Mouse (Mus musculus) ES-Bruce4 (cell line): ENCODE results near the gene Sec24a. TPM values are rescaled to one million over a fixed set of nuclear protein-coding genes. Genes with fewer than 3 reads are reported as not detected.

Experiments
- H3K27ac ChIP-seq: 2 replicates; pipeline ENCODE4 v1.5.1; 2012; ENCODE audit warnings: low read length, inconsistent platforms; ENCODE audit not compliant: insufficient read depth
- H3K27me3 ChIP-seq: 2 replicates; pipeline ENCODE4 v1.6.1; 2012; ENCODE audit warnings: mild to moderate bottlenecking, low read length, inconsistent platforms; ENCODE audit not compliant: control insufficient read depth, poor library complexity, insufficient read depth, severe bottlenecking
- H3K36me3 ChIP-seq: 2 replicates; pipeline ENCODE4 v1.6.1; 2012; ENCODE audit warnings: inconsistent platforms, mild to moderate bottlenecking, low read length, moderate library complexity; ENCODE audit not compliant: control insufficient read depth, poor library complexity, insufficient read depth, severe bottlenecking
- H3K4me1 ChIP-seq: one replicate; pipeline ENCODE4 v1.8.1; 2011; ENCODE audit warnings: low read length; ENCODE audit not compliant: control insufficient read depth, insufficient read depth
- H3K4me3 ChIP-seq: 2 replicates; pipeline ENCODE4 v1.5.1; 2011; ENCODE audit warnings: low read depth, mild to moderate bottlenecking, low read length
- H3K9ac ChIP-seq: 2 replicates; pipeline ENCODE4 v1.6.1; 2012; ENCODE audit warnings: low read depth, mild to moderate bottlenecking, inconsistent platforms; ENCODE audit not compliant: poor library complexity, severe bottlenecking
- H3K9me3 ChIP-seq: replicated peaks from 2 replicates; pipeline ENCODE4 v1.6.1; 2012; ENCODE audit warnings: mild to moderate bottlenecking, low read length, inconsistent platforms; ENCODE audit not compliant: control insufficient read depth, poor library complexity, insufficient read depth, severe bottlenecking
- CTCF ChIP-seq: IDR thresholded peaks from one replicate; pipeline ENCODE4 v1.8.1; 2011; ENCODE audit warnings: low read depth, low read length
- EP300 ChIP-seq: IDR thresholded peaks from 2 replicates; pipeline ENCODE4 v1.6.1; 2011; ENCODE audit warnings: low read depth, low read length; ENCODE audit not compliant: insufficient read depth
- POLR2A ChIP-seq: IDR thresholded peaks from one replicate; pipeline ENCODE4 v1.8.1; 2011; ENCODE audit warnings: low read length; ENCODE audit not compliant: insufficient read depth
- polyA plus RNA-seq: library from polyadenylated mRNA; stranded (reverse); fragments of >200 nt; gene quantifications from 2 replicates; pipeline ENCODE4 v1.2.4, GENCODE M21; 2011; ENCODE audit warnings: low read depth; ENCODE audit not compliant: missing spikeins, insufficient read depth, insufficient read length

Gene Sec24a
- polyA plus RNA-seq, 1 experiment = 50.2 TPM

GRCm38 (mm10) chr11:51650261-51650660, 113.2 kb downstream of the Sec24a start:
- no peak for TF ChIP-seq CTCF
- TF ChIP-seq POLR2A = no peak
- no peak for TF ChIP-seq EP300

DNA sequence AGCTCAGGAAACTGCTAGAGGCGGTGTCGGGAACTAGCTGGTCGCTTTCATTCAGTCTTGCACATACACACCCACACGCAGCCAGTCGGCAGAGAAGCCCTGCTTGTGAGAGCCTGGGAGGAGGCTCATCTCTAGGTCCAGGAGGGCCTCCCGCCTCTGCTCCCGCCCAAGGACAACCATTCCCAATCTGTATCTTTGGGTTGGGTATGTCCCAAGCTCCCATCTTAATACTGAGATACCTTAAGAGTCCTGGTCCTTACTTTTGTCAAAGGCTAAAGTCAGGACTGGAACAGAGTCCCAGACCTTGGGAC, 113.6 kb downstream of the Sec24a start:
- TF ChIP-seq EP300 (no peak), POLR2A (no peak), CTCF (no peak)
- Histone ChIP-seq H3K27me3 (no peaks in the 10 kb centered on the region), H3K36me3 (peaks cover 21% of the 10 kb centered on the region), H3K9ac (peak overlapping the region; percentile 67), H3K9me3 (no peaks in the 10 kb centered on the region), H3K27ac (peak overlapping the region; percentile 77), H3K4me1 (peaks cover 3% of the 10 kb centered on the region), H3K4me3 (peak overlapping the region; percentile 84)

More at GRCm38 (mm10) chr11:51650261-51650660, 113.2 kb downstream of the Sec24a start:
- Histone ChIP-seq H3K27me3 (no peaks in the 10 kb centered on the region), H3K4me3 (peak overlapping the region; percentile 84), H3K27ac (peak overlapping the region; percentile 77), H3K36me3 (peaks cover 21% of the 10 kb centered on the region), H3K9ac (peak overlapping the region; percentile 67), H3K9me3 (no peaks in the 10 kb centered on the region), H3K4me1 (peaks cover 3% of the 10 kb centered on the region)

GRCm38 (mm10) chr11:51649111-51649888, 114.1 kb downstream of the Sec24a start:
- Histone ChIP-seq H3K36me3 (peaks cover 21% of the 10 kb centered on the region), H3K9ac (peak overlapping the region; percentile 67), H3K9me3 (no peaks in the 10 kb centered on the region), H3K27ac (peak overlapping the region; percentile 77), H3K4me1 (peaks cover 3% of the 10 kb centered on the region), H3K27me3 (no peaks in the 10 kb centered on the region), H3K4me3 (peak overlapping the region; percentile 84)
- TF ChIP-seq POLR2A (no peak), EP300 (peak; percentile 94)

DNA sequence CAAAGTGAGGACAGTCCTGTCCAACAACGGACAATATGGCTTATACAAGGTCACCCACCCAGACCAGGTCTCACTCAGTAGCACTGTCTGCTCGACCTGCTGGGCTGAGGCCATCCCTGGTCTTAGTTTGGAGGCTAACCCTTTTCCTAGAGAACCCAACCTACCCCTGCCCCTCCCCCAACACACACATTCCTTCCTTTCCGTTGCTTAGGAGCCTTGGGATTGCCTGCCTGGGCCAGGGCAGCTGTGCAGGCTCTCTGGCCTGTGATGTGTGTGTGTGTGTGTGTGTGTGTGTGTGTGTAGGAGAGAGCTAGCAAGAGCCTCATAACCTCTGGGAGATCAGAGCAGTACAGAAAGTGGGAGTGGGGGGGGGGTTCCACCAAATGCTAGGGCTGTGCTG, 114.9 kb downstream of the Sec24a start:
- TF ChIP-seq EP300 (0 out of 2 replicates have a peak, but pooled peaks have one; percentile 12), CTCF (no peak)
- Histone ChIP-seq H3K9ac (peak overlapping the region; percentile 29), H3K9me3 (no peaks in the 10 kb centered on the region), H3K27me3 (no peaks in the 10 kb centered on the region), H3K4me3 (peak overlapping the region; percentile 84), H3K4me1 (peaks cover 3% of the 10 kb centered on the region), H3K27ac (peak overlapping the region; percentile 77), H3K36me3 (peaks cover 18% of the 10 kb centered on the region)

DNA sequence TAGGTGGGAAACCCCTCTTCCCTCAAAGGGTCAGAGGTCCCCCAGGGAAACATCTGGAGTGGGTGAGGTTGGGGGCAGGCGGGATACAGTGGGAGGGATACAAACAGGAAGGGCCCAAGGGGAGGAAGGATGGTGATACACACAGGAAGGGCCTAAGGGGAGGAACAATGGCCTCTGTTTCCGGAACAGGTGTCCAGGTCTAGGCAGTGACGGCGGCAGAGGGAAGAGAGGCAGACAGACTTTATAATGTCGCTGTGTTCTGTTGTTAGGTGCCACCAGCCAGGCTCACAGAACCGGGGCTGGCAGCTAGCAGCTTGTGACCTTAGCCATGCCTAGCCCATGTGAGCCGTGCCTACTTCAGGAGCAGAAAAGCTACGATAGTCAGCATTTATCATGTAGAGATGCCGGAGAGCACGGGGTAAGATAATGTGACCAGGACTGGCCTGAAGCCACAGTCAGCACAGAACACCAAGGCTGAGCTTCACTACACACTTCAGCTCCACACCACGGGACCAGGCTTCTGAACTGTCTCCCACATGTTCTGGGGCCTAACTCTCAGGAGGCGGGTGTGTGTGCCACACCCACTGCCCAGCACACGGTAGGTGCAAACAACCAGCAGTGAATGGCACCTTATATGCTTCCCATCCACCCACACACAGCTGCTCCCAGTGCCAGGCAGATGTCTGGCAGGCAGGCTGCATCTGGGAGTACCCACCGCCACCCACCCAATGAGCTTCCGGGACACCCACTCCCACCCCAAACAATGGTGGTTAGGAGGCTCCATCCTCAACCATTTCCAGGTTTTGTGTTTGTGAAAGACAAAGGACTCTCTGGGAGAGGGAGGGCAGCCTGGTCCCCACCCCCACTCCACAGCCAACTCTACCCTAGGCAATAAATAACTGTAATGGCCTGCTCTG, 116.4 kb downstream of the Sec24a start:
- Histone ChIP-seq H3K9ac (peak overlapping the region; percentile 4), H3K27me3 (no peaks in the 10 kb centered on the region), H3K27ac (peak overlapping the region; percentile 58), H3K9me3 (no peaks in the 10 kb centered on the region), H3K36me3 (peaks cover 25% of the 10 kb centered on the region), H3K4me1 (peaks cover 6% of the 10 kb centered on the region), H3K4me3 (peak overlapping the region; percentile 55)
- no peak for TF ChIP-seq CTCF
- peak; percentile 97 for TF ChIP-seq EP300
- no peak for TF ChIP-seq POLR2A
